Mouse (Mus musculus) cerebellum, adult 2 months (tissue): ENCODE data around the gene Slc39a11. TPM values are rescaled to one million over a fixed set of nuclear protein-coding genes. Genes with fewer than 3 reads are reported as not detected.
A peak's percentile ranks its signal among the peaks of the same experiment; 100 is the strongest.

Experiments
- DNase-seq, 2 experiments: peaks; one replicate each; pipeline ENCODE4 v3.0.0; 2021
- H3K27ac ChIP-seq: fragments of 200-500 bp; 2 replicates; pipeline ENCODE4 v1.5.1; 2012; ENCODE audit warnings: low read length, control low read depth, inconsistent platforms; ENCODE audit not compliant: insufficient read depth
- H3K27me3 ChIP-seq: fragments of 200-500 bp; 2 replicates; pipeline ENCODE4 v1.6.1; 2012; ENCODE audit warnings: inconsistent platforms, mild to moderate bottlenecking, low read length, moderate library complexity; ENCODE audit not compliant: control insufficient read depth, insufficient read depth
- H3K4me1 ChIP-seq: fragments of 200-500 bp; 2 replicates; pipeline ENCODE4 v1.6.1; 2011; ENCODE audit warnings: low read length; ENCODE audit not compliant: control insufficient read depth, insufficient read depth
- H3K4me3 ChIP-seq: fragments of 200-500 bp; replicated peaks from 2 replicates; pipeline ENCODE3; 2011; ENCODE audit warnings: mild to moderate bottlenecking, low read depth, low read length, control low read depth; ENCODE audit not compliant: insufficient read depth
- CTCF ChIP-seq: fragments of 200-500 bp; IDR thresholded peaks from 2 replicates; pipeline ENCODE4 v1.5.1; 2011; ENCODE audit warnings: low read depth, mild to moderate bottlenecking, control low read depth, low read length, moderate library complexity, borderline replicate concordance; ENCODE audit not compliant: insufficient read depth
- POLR2A ChIP-seq: fragments of 200-500 bp; IDR thresholded peaks from 2 replicates; pipeline ENCODE4 v1.6.1; 2011; ENCODE audit warnings: low read length, control low read depth, borderline replicate concordance; ENCODE audit not compliant: insufficient read depth
- WGBS: fragments of 180-500 bp; shearing (Covaris S2); methylation state at CpG from one replicate; pipeline ENCODE4 v1.1.7; 2018; 5-methylcytosine and 5-hydroxymethylcytosine counted together
- polyA plus RNA-seq: library from polyadenylated mRNA; depleted of rRNA; stranded (reverse); fragments of >200 nt; gene quantifications from 2 replicates; pipeline ENCODE4 v1.2.3, GENCODE M21; 2012

Gene Slc39a11
- polyA plus RNA-seq, 1 experiment, result 14.1 TPM

- no peak overlapping the region for H3K27ac ChIP-seq
- no peak for DNase-seq
- 50% methylated on average over 10 of the region's 10 CpGs for WGBS
These were observed 198.6 kb downstream of the Slc39a11 start for GRCm38 (mm10) chr11:113451301-113451700.

GRCm38 (mm10) chr11:113450665-113451064, 199.2 kb downstream of the Slc39a11 start:
- no peak for DNase-seq
- H3K4me3 ChIP-seq, result no peak overlapping the region
- H3K27ac ChIP-seq, result no peak overlapping the region
- no peaks in the 10 kb centered on the region for H3K27me3 ChIP-seq
- TF ChIP-seq CTCF (no peak), POLR2A (no peak)
- 44% methylated on average over 4 of the region's 4 CpGs for WGBS
- no peaks in the 10 kb centered on the region for H3K4me1 ChIP-seq

More at GRCm38 (mm10) chr11:113451301-113451700, 198.6 kb downstream of the Slc39a11 start:
- TF ChIP-seq POLR2A (no peak), CTCF (no peak)
- H3K4me1 ChIP-seq, result no peaks in the 10 kb centered on the region
- no peaks in the 10 kb centered on the region for H3K27me3 ChIP-seq
- no peak overlapping the region for H3K4me3 ChIP-seq

GRCm38 (mm10) chr11:113450028-113450427, 199.9 kb downstream of the Slc39a11 start:
- 85% methylated on average over 6 of the region's 6 CpGs for WGBS
- TF ChIP-seq CTCF, result no peak
- no peak for TF ChIP-seq POLR2A
- no peak overlapping the region for H3K4me3 ChIP-seq
- H3K4me1 ChIP-seq, result no peaks in the 10 kb centered on the region
- DNase-seq, result no peak
- no peaks in the 10 kb centered on the region for H3K27me3 ChIP-seq
- no peak overlapping the region for H3K27ac ChIP-seq

GRCm38 (mm10) chr11:113442036-113442435, 207.8 kb downstream of the Slc39a11 start:
- Histone ChIP-seq H3K27ac (no peak overlapping the region), H3K4me1 (peaks cover 5% of the 10 kb centered on the region), H3K4me3 (no peak overlapping the region), H3K27me3 (no peaks in the 10 kb centered on the region)
- 93% methylated on average over 11 of the region's 11 CpGs for WGBS
- DNase-seq, result no peak
- TF ChIP-seq CTCF (no peak), POLR2A (no peak)

DNA sequence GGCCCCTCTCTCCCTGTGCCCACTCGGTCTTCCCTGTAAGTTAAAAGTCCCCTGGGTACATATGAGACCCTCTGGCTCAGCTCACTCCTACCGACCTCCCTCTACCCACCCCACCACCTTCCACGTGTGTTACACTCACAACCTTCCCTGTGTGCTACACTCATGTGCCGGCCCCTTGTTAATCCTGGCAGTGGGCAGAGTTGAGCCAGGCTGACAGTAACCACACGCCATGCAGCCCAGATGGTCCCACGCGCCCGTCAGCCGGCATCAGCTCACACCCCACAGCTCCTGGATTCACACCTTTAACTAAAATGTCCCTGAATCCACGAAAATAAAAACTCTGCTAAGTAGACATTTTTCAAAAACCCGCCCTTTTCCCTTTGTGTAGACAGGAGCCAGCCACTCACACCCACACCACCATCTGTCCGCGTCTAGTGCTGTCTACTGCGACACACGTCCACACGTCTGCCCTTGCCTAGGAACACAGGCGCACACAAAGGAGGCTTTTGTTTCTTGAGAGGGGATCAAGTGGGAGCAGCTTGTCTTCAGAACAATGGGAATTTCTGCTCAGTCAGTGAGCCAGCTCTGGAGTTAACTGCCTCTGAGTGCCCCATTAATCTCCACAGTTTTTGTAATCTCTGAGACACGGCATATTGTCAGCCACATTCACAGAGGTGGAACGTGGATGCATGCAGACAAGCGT, 210.4 kb downstream of the Slc39a11 start:
- DNase-seq, result peak in 1 of 2 experiments; percentile 13
- Histone ChIP-seq H3K27me3 (no peaks in the 10 kb centered on the region), H3K4me1 (peaks cover 5% of the 10 kb centered on the region), H3K4me3 (no peak overlapping the region), H3K27ac (no peak overlapping the region)
- TF ChIP-seq POLR2A, result no peak
- 21% methylated on average over 20 of the region's 20 CpGs for WGBS

GRCm38 (mm10) chr11:113438915-113439314, 211.0 kb downstream of the Slc39a11 start:
- no peak for TF ChIP-seq POLR2A
- TF ChIP-seq CTCF, result no peak
- DNase-seq, result no peak
- Histone ChIP-seq H3K27me3 (no peaks in the 10 kb centered on the region), H3K4me1 (peaks cover 5% of the 10 kb centered on the region), H3K27ac (no peak overlapping the region), H3K4me3 (no peak overlapping the region)
- WGBS, result 59% methylated on average over 5 of the region's 5 CpGs

- TF ChIP-seq POLR2A (no peak), CTCF (no peak)
- no peak for DNase-seq
- 93% methylated on average over 9 of the region's 9 CpGs for WGBS
These were observed 212.5 kb downstream of the Slc39a11 start for GRCm38 (mm10) chr11:113437357-113437756.

DNA sequence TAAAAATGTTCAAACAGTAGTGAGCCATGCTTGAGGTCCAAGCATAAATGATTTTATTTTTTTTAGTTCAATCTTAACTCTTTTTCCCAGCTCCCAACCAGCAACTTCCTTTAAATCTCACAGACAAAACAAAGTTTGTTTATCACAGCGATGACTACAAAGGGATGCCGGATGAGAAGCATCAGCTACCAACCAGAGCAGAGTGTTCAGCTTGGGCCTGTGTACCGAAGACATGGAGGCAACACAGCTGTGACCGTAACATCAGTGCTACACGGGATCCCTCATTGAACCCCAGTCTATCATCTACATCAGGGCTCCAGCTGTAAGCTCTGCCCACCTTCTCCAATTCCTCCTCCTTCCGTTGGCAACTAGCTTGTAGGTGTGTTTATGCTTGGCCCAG, 213.6 kb downstream of the Slc39a11 start:
- H3K4me3 ChIP-seq, result no peak overlapping the region
- 94% methylated on average over 6 of the region's 6 CpGs for WGBS
- no peak for DNase-seq
- TF ChIP-seq CTCF (no peak), POLR2A (no peak)
- no peak overlapping the region for H3K27ac ChIP-seq
- no peaks in the 10 kb centered on the region for H3K27me3 ChIP-seq
- peaks cover 5% of the 10 kb centered on the region for H3K4me1 ChIP-seq

More at GRCm38 (mm10) chr11:113437357-113437756, 212.5 kb downstream of the Slc39a11 start:
- Histone ChIP-seq H3K4me1 (peaks cover 5% of the 10 kb centered on the region), H3K4me3 (no peak overlapping the region), H3K27me3 (no peaks in the 10 kb centered on the region), H3K27ac (no peak overlapping the region)
